Mouse (Mus musculus) liver, postnatal 0 days (tissue): ENCODE data around the gene Olfr354.

Source experiments
- CTCF ChIP-seq: sonication (generic); IDR thresholded peaks from 2 replicates; pipeline ENCODE4 v1.5.1; 2016; ENCODE audit warnings: antibody characterized with exemption, low read depth
- EP300 ChIP-seq: IDR thresholded peaks from 2 replicates; pipeline ENCODE4 v1.6.1; 2016; ENCODE audit warnings: antibody characterized with exemption, low read depth, mild to moderate bottlenecking

DNA sequence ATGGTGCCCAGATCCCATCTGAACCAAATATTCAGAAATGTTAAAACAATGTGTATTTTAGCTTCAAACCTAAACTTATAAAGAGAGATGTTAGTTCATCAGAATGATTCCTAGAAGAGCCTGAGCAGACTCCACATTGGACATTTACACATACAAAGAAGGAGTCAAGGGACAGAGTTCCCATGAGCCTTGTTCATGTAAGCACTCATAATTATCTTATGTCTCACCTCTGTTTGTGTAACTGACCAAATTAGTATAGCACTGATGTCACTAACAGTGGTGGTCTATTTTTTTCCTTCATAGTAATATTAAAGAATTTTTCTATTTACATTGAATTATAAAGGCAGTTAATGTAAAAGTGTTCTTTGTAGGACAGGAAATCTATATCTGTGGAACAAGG, 12.6 kb upstream of the Olfr354 start, which contains the start of gene Olfr353:
- no peak for TF ChIP-seq CTCF
- TF ChIP-seq EP300: no peak
